Mouse (Mus musculus) olfactory bulb, adult 2 months (tissue): ENCODE measurements around the gene Tesk2.

Experiments used
- CTCF ChIP-seq: fragments of 200-500 bp; IDR thresholded peaks from 2 replicates; pipeline ENCODE4 v1.5.1; 2012; ENCODE audit warnings: low read depth, mild to moderate bottlenecking, low read length, moderate library complexity; ENCODE audit not compliant: insufficient read depth
- POLR2A ChIP-seq: fragments of 200-500 bp; IDR thresholded peaks from 2 replicates; pipeline ENCODE4 v1.6.1; 2012; ENCODE audit warnings: mild to moderate bottlenecking, low read depth, low read length, moderate library complexity; ENCODE audit not compliant: insufficient read depth

- TF ChIP-seq POLR2A (no peak), CTCF (no peak)
These were observed 120.1 kb downstream of the Tesk2 start for GRCm38 (mm10) chr4:116840841-116841240.
